Mouse (Mus musculus): Measurements from ENCODE around the gene Ring1.

Ring1 gene

GRCm38 (mm10) chr17:34024317-34024821 lies at the start of gene Ring1:
TSS of gene Ring1 (minus strand) at chr17:34024680.
- DNase-seq, result peak; percentile 77

GRCm38 (mm10) chr17:34072091-34072490 lies 47.6 kb upstream of the Ring1 start:
- DNase-seq, result no peak

GRCm38 (mm10) chr17:34068864-34069263 lies 44.4 kb upstream of the Ring1 start:
- DNase-seq, result no peak

- DNase-seq, result no peak
Measured at GRCm38 (mm10) chr17:34057224-34057623, 32.7 kb upstream of the Ring1 start.

- DNase-seq, result no peak
Measured at GRCm38 (mm10) chr17:34047404-34048050, 23.0 kb upstream of the Ring1 start.

- no peak for DNase-seq
Measured at GRCm38 (mm10) chr17:34045941-34046340, 21.5 kb upstream of the Ring1 start.

- no peak for DNase-seq
Measured at GRCm38 (mm10) chr17:34039562-34040450, 15.3 kb upstream of the Ring1 start.

- no peak for DNase-seq
Measured at GRCm38 (mm10) chr17:34038878-34039561, 14.5 kb upstream of the Ring1 start, which contains the start of gene Col11a2. TSS of gene Col11a2 (plus strand) at chr17:34039437.

GRCm38 (mm10) chr17:34038440-34038839 lies 14.0 kb upstream of the Ring1 start:
- DNase-seq, result no peak

- no peak for DNase-seq
Measured at GRCm38 (mm10) chr17:34037241-34037640, 12.8 kb upstream of the Ring1 start.

- DNase-seq, result peak; percentile 71
Measured at GRCm38 (mm10) chr17:34036647-34037046, 12.2 kb upstream of the Ring1 start.

GRCm38 (mm10) chr17:34035517-34035916 lies 11.0 kb upstream of the Ring1 start:
- DNase-seq, result no peak

- DNase-seq, result peak; percentile 59
Measured at GRCm38 (mm10) chr17:34034064-34034463, 9.6 kb upstream of the Ring1 start.

GRCm38 (mm10) chr17:34033441-34033840 lies 9.0 kb upstream of the Ring1 start:
- no peak for DNase-seq

GRCm38 (mm10) chr17:34032806-34033205 lies 8.3 kb upstream of the Ring1 start:
- peak; percentile 36 for DNase-seq

- peak; percentile 78 for DNase-seq
Measured at GRCm38 (mm10) chr17:34032174-34032632, 7.7 kb upstream of the Ring1 start.

GRCm38 (mm10) chr17:34031465-34032173 lies 7.1 kb upstream of the Ring1 start, which contains the start of the genes Slc39a7 and Rxrb:
TSS of gene Slc39a7 (minus strand) at chr17:34031682.
TSS of gene Rxrb (plus strand) at chr17:34031812.
- DNase-seq, result peak; percentile 98

GRCm38 (mm10) chr17:34030861-34031326 lies 6.4 kb upstream of the Ring1 start:
- DNase-seq, result no peak

- DNase-seq, result peak; percentile 23
Measured at GRCm38 (mm10) chr17:34029890-34030595, 5.6 kb upstream of the Ring1 start.

- DNase-seq, result no peak
Measured at GRCm38 (mm10) chr17:34029150-34029889, 4.8 kb upstream of the Ring1 start.
